Mouse (Mus musculus): ENCODE data around the gene Vegfc. TPM values are rescaled to one million over a fixed set of nuclear protein-coding genes. Genes with fewer than 3 reads are reported as not detected.

Vegfc gene
- total RNA-seq (2023; ENCODE audit: inconsistent age), result 0.39 TPM in 1 of 4 replicates, not detected in the others

GRCm38 (mm10) chr8:54077271-54078120 lies at the start of gene Vegfc:
Gene Vegfc, plus strand, starts transcription at chr8:54077606.

